Mouse (Mus musculus) layer of hippocampus, postnatal 10 days (tissue): ENCODE measurements around the gene Hipk2. TPM values are rescaled to one million over a fixed set of nuclear protein-coding genes. Genes with fewer than 3 reads are reported as not detected.

Experiments
- DNase-seq, 2 experiments: peaks; one replicate each; pipeline ENCODE4 v3.0.0; 2021; ENCODE audit warnings: low spot score in 2 of 2
- total RNA-seq, 2 experiments: library from RNA; stranded (reverse); gene quantifications; 2 replicates each; pipeline ENCODE4 v1.2.3; 2021

Gene Hipk2
- total RNA-seq, 2 experiments from 2014 or later = 51.0 to 54.3 TPM

DNA sequence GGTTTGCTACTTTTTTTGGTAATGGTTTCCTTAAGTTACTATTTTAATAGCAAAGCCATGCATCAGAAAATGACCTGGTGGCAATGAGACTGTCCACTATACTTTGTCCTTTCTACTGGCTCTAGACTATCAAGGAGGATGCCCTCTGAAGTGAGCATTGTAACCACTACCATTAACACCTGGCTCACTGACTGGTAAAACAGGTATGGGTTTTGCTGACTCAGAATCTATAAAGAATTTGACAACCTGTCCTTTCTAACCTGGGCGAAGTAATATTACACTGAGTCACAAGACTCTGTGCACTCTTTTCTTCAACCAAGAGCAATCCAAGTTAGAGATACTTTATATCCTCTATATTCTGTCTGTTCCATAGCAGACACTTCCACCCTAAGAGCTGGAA, 7.0 kb downstream of the Hipk2 start:
- DNase-seq = no peak

DNA sequence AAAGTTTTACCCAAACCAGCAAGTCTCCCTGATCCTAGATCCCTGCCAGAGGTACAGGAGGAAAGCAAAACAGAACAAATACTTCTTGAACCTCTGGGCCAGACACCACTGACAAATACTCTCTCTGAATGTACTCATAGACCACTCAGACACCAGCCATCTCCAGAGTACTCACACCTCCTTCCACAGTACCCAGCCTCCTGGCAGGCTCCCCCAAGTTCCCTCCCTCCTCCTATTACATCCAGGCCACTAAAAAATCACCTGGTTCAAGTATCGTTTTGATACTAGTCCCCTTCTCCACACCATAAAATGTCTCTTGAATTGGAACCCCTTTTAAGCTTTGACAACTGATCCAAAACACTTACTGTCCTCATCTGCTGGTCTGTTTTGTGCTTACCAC, 8.7 kb downstream of the Hipk2 start:
- no peak for DNase-seq

DNA sequence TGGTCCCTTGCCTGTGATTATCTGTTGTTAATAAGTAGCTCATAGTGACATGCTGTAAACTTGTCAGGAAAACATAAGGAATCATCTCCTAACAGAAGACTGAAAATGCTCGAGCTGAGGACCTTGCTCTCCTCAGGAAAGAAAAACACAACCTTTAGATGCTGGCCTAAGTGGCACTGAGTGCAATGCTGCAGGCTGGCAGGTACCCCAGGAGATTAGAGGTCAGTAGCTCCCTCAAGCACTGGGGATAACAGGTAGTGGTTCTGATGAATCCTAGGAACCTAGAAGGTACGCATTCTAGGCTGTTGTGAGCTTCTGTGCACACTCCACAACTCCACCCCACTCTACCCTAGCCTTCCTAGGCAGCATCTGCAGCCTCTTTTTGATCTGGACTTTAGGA, 9.2 kb downstream of the Hipk2 start:
- DNase-seq = no peak

DNA sequence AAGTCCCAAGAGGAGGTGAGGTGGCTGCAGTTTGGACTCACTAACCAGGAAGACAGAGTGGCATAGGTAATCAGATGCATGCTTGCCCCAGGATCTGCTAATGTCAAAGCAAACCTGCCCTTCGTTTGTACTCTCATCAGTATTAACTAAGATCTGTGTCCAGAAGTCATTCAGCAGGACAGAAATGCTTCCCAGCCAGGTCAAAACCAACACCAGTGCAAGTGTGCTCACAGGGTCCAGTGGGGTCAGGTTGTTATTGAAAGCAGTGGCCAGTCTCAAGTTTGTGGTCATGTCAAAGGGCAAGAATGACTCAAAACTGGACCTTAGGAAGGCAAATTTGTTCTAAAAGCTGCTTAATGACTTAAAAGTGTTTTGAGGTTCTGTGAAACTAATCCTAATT, 9.6 kb downstream of the Hipk2 start:
- no peak for DNase-seq

DNA sequence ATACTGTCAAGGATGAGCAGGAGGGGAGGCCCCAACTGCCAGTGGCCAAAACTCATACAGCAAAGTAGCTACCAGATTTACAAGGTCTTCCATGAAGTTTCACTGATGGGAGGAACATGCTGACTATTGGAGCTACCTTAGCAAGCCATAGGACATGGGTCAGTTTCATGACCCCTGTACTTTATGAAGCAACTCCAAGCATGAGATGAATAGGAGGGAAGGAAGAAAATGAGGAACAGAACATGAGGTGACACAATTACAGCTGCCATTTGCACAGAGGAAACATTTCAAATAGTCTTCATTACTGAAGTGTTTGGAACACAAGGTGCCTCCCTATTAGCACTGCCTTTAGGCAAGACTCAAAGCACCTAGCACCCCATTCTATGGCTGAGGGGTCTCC, 10.2 kb downstream of the Hipk2 start:
- no peak for DNase-seq

DNA sequence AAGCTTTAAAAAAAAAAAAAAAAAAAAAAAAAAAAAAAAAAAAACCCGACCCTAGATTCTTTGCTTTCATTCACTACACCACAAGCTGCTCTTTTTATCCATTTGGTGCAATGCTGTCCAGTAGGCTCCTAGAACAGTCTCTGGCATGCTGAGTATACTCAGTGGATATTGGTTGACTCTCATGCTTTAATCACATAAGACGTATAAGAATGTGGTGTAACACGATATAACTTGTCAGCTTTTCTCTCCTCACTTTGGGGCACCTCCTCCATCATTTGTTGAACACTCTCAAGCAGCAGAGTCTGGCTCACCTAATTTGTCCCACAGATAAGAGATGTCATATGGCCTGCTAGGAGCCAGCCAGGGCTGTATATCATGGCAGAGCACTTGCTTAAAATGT, 12.4 kb downstream of the Hipk2 start:
- no peak for DNase-seq

DNA sequence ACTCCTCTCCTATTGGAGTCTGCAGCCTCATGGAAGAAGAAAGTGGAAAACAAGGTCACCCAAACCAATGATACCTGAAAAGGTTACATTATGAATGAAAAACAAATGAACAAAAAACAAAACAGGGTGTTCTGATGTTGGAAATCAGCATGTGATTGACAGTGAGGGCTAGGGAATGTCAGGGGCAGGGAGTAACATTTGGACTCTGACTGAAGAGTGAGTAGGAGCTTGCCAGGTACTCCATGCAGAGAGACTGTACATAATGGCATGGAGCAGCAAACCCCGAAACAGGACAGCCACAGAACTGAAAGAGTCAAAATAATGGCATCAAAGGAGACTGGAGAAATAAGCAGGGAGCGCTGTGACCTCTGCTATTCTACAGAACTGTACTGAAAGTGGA, 15.7 kb downstream of the Hipk2 start:
- DNase-seq = no peak

DNA sequence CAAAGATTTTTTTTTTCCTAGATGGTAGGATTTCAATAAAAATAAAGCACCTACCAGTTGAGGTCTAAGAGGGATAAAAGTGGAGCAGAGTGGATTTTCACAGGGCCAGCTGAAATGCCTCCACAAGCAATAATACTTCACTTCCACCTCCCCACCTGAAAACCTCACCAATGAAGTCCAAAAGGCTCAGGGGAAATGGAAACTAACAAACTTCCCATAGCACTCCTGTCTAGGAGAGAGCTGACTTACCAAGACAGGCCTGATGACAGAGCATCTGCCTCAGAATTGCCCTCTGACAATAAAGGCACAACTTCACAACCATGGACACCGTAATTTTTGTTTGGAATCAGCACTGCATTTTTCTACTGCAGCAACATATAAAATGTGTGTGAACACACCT, 16.1 kb downstream of the Hipk2 start:
- no peak for DNase-seq

DNA sequence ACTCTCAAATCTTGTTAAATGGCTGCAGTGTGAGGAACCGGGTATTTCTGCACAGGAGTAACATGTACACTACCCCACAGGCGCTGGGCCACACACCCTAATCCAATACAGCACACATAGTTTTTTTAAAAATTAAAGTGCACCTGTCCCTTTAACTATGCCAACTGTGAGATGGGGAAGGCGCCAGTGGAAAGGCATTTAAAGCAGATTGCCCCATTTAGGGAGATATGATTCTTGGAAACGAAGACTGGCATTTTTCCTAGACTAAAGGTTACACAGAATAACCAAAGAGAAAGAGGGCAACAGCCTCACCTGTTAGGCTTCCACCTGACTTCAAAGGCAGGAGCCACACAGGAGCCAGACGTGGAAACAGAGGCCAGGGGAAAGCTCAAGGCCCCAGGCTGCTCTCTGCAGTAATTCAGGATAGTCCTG, 22.4 kb downstream of the Hipk2 start:
- DNase-seq = no peak

DNA sequence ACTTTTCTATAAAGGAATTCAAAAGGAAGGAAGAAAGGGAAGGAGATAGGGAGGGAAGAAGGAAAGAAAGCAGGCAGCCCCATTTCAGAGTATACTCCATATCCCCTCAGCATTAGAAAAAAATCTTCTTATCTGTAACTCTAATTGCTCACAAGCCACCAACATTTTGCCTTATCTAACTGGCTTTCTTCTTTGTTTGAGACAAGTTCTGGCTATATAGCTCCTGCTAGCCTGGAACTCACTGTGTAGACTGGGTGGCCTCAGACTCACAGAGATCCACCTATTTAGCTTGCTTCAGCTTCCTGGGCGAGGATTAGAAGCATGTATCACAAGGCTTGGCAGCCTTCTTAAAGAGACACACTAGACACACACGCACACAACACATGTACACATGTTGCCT, 24.2 kb downstream of the Hipk2 start:
- DNase-seq = no peak

DNA sequence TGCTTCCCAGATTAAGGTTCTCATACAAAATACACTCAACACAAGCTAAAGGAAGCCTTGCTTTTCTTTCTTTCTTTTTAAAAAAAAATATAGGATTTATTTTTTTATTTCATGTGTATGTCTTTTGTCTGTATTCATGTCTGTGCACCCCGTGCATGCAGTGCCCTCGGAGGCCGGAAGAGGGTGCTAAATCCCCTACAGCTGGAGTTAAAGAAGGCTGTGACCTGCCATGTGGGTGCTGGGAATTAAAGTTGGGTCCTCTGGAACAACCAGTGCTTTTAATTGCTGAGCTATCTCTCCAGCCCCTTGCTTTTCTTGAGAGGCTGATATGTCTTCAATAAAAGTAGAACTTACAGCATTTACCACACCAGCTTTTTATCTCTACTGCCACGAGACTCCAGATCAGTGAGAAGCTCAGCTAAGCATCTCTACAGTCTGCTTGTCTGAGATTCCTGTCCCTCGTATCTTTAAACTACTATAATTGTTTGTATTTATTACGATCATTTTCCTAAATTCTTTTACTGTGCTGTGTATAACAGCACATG, 25.2 kb downstream of the Hipk2 start:
- DNase-seq = no peak

DNA sequence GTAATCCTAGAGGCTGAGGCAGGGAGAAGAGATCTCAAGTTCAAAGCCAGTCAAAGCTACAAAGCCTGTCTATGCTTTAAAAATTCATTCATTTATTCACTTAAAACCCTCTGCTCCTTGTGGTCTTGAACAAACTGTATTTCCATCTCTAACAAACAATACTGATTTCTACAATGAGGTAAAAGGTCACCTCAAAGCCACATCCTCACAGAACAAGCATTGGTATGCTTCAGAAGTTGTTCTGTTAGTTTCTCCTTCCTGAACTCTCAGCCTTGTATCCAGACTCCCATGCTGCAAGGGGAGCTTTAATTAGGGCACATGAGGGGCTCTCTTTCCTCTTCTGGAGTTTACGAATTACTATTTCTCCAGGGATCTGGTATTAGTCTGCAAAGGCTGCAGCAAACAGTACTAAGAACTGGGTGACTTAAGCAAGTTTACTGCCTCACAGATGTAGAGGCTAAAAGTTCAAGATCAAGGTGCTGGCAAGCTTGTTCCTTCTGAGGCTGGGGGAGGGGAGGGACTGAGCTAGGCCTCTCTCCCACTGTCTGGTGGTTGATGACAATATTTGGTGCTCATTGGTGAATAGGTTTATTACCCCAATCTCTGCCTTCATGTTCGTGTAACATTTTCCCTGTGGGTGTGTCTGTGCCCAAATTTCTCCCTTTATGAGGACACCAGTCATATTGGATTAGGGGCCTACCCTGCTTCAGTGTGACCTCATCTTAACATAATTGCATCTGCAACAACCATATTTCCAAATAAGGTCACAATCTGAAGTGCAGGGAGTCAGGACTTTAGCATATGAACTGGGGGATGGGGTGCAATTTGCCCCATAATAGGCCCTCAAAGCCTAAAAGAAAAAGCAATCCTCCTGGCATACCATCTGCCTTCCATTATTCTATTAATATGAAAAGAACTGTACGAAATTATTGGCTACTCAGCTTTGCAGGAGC, 27.7 kb downstream of the Hipk2 start:
- no peak for DNase-seq

DNA sequence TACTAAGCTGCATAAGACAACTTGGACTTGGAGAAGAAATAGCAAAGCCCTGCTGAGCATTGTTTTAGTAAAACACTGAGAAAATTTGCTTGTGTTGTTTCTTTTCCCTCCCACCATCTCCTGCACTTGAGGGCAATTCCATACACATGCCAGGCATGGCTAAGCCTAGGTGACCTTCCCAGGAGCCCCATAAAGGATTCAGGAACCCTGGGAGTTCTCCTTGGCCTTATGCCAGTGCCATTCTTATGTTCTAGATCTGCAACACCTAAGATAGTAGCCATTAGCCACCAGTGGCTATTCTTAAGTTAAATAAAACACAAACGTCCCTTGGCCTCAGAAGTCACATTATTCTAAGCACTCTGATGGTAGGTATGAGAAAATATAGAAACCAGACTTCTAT, 28.5 kb downstream of the Hipk2 start:
- no peak for DNase-seq

DNA sequence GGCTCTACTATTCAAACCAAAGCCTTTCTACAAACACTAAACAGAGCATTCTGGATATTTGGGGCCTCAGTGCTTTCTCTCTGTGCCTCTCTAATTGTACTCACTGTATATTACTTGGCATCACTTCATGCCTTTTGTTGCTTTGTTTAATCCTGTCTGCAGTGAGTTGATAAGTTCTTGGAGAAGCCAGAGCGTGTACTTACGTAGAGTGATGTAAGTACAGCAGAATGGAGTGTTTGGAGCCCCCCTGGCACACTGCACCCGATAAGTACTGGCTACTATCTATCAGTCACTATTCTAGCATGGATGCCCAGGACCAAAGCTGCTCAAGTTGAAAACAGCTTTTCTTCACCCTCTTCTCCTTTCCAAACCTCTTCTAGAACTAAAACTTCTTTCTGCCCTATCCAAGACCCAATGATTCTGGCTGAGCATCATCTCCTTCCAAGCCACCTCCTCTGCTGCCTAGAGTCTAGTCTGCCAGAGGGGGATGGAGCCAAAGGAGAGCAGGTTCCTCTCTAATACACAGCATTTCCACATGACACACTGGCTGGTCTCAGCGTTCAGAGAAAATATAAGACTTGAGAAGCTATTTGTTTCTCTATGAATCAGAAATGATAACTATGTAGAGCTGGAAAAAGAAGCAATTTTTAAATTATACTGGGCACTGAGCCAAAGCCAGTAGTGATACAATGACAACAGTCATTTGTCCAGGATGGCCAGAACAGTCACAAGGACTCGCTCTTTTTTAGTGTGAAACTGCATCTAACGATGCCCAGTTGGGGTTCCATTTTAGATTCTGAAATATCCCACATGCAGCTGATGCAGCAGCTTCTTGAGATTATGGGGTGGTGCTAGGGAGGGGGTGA, 29.4 kb downstream of the Hipk2 start:
- DNase-seq = no peak

DNA sequence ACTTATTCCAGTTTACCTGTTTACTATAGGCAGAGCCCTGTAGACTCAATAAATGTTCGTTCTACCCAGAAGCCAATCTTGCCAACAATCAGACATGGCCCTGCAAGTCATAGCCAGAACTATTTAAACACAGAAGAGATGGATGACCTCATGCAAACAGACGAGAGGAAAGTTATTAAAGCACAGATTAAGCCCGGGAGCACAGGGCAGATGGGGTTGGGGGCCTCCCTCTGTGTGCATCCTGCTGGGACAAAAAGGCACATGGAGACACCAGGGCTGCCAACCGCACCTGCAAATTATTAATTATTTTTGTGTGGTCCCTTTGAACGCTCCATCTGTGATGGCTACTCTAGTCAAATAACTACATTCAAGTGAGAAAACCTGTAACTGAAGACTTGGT, 30.1 kb downstream of the Hipk2 start:
- DNase-seq = no peak

DNA sequence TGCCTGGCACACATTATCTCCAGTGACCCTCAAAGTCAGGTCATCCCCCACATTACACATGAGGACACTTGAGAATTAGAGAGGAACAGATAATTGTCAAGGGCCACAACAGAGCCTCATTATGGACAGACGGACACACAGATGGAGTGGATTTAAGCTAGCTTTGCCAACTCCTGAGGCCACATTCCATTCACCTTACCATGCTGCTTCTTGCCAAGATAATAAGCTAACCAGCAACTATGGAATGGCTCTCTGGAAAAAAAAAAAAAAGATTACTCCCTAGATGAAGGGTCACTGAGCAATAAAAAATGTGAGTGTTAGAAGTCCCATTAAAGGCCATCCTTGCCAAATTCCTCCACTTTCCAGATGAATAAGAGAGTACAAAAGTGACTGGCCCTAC, 30.8 kb downstream of the Hipk2 start:
- no peak for DNase-seq

DNA sequence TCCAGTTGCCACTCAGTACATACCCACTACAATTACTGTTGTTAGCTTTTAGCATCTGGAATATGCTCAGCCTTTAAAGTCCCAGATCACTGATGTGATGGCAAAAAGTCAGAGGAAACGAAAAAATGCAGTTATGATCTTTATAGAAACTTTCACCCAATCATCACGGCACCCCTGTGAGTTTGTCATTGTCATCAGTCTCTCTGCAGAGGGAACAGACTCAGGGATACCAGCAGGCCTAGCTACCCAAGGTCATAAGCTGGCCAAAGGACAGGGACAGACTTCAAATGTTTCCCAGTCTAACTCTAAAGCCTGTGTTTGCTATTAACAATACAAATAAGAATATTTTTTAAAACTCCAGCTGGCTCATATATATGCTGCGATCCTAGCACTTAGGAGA, 34.4 kb downstream of the Hipk2 start:
- no peak for DNase-seq

DNA sequence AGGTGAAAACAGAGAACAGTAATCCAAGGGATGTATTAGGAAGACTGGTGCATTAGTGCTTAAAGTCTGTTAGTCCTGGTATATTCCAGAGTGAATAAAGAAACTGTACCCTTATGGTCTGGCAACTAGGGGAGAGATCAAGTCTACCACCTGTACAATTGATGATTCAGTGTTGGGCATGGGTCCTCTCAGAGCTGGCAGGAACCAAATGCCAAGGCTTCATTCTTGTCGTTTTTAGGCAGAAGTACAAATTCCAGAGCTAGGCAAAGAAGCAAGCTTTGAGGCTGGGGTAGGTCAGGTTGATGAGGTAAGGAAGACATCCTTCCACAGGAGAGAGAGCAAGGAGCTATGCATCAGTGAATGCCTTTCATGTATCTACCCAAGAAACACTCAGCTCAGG, 35.2 kb downstream of the Hipk2 start:
- DNase-seq = no peak

DNA sequence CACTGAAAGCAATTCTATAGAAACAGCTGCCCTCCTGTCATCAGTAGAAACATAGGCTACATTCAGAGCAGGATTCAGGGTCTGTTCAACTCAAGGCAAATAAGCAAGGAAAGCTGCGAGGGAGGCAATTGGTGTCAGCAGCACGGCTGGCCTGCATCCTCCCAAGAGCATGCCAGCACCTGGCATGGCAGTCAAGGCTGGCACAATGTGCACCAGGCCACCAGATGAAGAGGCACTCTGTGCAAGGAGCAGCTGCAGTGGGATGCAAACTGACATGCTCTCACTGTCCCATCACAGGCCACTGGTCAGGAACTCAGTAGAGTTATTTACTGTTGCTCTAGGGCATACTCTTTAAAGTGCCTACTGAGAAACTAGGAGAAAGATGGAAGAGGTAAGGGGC, 35.6 kb downstream of the Hipk2 start:
- peak; percentile 53 to 64 for DNase-seq

DNA sequence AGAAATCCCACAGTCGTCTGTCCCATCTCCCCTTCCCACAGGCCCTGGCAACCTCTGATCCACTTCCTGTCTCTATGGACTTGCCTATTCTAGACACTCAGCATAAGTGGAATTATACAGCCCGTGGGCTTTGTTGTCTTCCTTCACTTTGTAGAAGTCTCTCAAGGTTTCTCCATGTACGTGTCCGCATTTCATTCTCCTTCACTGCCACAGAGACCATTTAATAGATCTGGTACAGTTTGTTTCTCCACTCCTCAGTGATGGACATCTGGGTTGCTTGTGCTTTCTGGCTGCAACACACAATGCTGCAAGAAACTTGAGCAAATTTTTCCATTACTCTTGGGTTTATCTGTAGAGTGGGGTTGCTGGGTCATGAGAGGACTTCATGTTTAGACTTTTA, 36.1 kb downstream of the Hipk2 start:
- no peak for DNase-seq

DNA sequence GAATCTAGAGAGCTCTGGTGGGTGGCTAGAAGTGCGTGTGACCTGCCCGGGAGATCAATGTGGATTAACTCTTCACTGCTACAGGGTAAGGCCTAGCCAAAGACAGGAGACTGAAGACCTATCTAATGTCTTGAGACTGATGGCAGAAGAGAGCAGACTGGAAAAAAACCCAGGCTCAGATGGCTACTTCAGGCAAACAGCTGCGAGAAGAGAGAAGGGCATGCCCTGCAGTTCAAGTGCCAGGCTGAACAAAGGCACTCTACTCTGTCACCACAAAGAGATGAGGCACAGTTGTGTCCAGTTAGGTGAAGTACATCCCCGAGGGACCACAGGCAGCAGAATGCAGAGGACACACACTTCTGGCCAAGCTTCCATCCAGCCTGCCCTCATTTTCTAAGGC, 37.9 kb downstream of the Hipk2 start:
- DNase-seq = no peak

DNA sequence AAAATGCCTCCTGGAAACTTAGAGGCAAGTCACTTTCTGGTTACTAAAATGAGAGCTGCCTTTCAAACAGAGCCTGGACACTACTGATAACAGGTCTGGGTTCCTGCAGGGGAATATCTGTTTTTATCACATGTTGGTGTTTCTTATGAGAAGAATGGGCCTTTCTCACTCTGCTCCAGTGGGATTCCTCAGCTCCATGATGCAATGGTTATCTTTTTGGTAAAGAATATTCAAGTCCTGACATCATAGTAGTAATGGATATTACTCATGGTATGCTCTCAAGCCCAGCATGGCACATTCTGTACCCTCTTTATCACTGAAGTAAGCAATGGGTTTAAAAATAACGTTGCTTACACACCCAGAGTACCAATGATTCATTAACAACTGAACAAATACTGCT, 40.7 kb downstream of the Hipk2 start:
- DNase-seq = no peak
